Mouse (Mus musculus): ENCODE results near the gene Kif5a. TPM values are rescaled to one million over a fixed set of nuclear protein-coding genes. Genes with fewer than 3 reads are reported as not detected.

The Kif5a gene
- polyA plus RNA-seq, 1 experiment from 2014 or later: 6.7 TPM

- no peak overlapping the region for H3K4me2 ChIP-seq (ENCODE audit: low read depth, low read length)
- no peak overlapping the region for H3K27ac ChIP-seq (ENCODE audit: low read length)
- no peaks in the 10 kb centered on the region for H3K27me3 ChIP-seq (ENCODE audit: control insufficient read depth, insufficient read depth, low read length)
- no peak overlapping the region; the same call in 1 of the 2 replicates for H3K9ac ChIP-seq (ENCODE audit: low read length)
- 73% methylated on average over 12 of the region's 12 CpGs for WGBS
- no peaks in the 10 kb centered on the region for H3K36me3 ChIP-seq (ENCODE audit: control insufficient read depth, insufficient read depth, low read length)
- ATAC-seq (ENCODE audit: insufficient read depth, low FRiP score): no peak
- no peaks in the 10 kb centered on the region for H3K9me3 ChIP-seq (replicated peaks; ENCODE audit: control insufficient read depth, low read length)
- no peak overlapping the region for H3K4me3 ChIP-seq (replicated peaks; ENCODE audit: low read length)
- H3K4me1 ChIP-seq (ENCODE audit: control insufficient read depth, insufficient read depth, low read length): 0 out of 2 replicates have a peak, but pooled peaks cover 6% of the 10 kb centered on the region
Measured at GRCm38 (mm10) chr10:127230693-127231092, 32.5 kb downstream of the Kif5a start.

- Histone ChIP-seq H3K4me1 (ENCODE audit: control insufficient read depth, insufficient read depth, low read length) (0 out of 2 replicates have a peak, but pooled peaks cover 6% of the 10 kb centered on the region), H3K27me3 (ENCODE audit: control insufficient read depth, insufficient read depth, low read length) (no peaks in the 10 kb centered on the region), H3K4me2 (ENCODE audit: low read depth, low read length) (no peak overlapping the region), H3K9me3 (replicated peaks; ENCODE audit: control insufficient read depth, low read length) (no peaks in the 10 kb centered on the region), H3K4me3 (replicated peaks; ENCODE audit: low read length) (no peak overlapping the region), H3K9ac (ENCODE audit: low read length) (no peak overlapping the region), H3K27ac (ENCODE audit: low read length) (no peak overlapping the region), H3K36me3 (ENCODE audit: control insufficient read depth, insufficient read depth, low read length) (no peaks in the 10 kb centered on the region)
- no peak; the same call in 1 of the 2 replicates for ATAC-seq (ENCODE audit: insufficient read depth, low FRiP score)
- WGBS: 20% methylated on average over 4 of the region's 4 CpGs
Measured at GRCm38 (mm10) chr10:127228897-127229296, 34.3 kb downstream of the Kif5a start.

DNA sequence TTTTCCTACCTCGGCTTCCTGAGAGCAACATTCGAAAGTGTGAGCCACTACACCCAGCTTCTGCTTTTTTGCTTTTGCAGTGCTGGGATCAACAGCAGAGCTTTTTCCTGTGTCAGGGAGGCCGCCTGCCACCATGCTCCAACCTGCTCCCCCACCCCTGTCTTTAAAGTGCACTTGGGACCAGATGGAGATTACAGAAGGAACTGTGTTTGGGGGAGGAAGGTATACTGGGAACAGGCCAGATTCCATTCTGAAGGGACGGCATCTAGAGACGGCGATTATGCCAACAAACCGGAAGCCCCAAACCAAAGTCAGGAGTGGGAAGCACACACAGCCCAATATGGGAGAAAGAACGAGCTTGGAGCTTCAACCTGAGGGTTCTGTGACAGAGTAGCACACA is 36.0 kb downstream of the Kif5a start:
- Histone ChIP-seq H3K9me3 (replicated peaks; ENCODE audit: control insufficient read depth, low read length) (no peaks in the 10 kb centered on the region), H3K36me3 (ENCODE audit: control insufficient read depth, insufficient read depth, low read length) (no peaks in the 10 kb centered on the region), H3K27me3 (ENCODE audit: control insufficient read depth, insufficient read depth, low read length) (no peaks in the 10 kb centered on the region), H3K9ac (ENCODE audit: low read length) (no peak overlapping the region), H3K27ac (ENCODE audit: low read length) (no peak overlapping the region), H3K4me2 (ENCODE audit: low read depth, low read length) (no peak overlapping the region), H3K4me3 (replicated peaks; ENCODE audit: low read length) (no peak overlapping the region), H3K4me1 (ENCODE audit: control insufficient read depth, insufficient read depth, low read length) (0 out of 2 replicates have a peak, but pooled peaks cover 6% of the 10 kb centered on the region)
- no peak for ATAC-seq (ENCODE audit: insufficient read depth, low FRiP score)
- WGBS: 82% methylated on average over 8 of the region's 8 CpGs

DNA sequence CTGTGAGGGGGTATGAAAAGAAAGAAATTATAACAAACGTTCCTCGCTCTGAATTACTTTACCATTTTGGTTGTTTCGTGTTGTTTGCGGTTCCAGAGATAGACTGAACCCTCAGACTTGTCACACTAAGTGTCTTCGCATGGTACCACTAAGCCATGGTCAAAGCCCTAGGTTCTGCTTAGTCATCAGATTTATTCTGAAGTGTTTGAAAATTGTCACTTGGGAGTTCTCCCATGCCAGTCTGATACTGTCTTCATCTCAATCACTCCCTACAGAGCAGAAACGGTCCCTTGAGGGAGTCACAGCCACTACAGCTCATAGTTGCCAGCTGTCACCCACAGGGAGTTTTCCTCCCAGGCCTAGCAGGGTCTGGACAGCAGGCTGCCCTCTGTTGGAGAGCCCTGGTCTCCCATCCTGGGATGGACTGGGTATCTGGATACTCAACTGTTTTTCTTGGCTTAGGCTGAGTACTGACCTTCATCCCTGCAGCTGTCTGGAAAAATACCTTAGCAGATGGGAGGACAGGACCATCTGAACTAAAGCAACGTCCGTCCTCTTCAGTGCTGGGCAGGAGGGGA is 36.7 kb downstream of the Kif5a start:
- no peaks in the 10 kb centered on the region for H3K27me3 ChIP-seq (ENCODE audit: control insufficient read depth, insufficient read depth, low read length)
- no peak overlapping the region for H3K4me2 ChIP-seq (ENCODE audit: low read depth, low read length)
- 0 out of 2 replicates have a peak, but pooled peaks cover 6% of the 10 kb centered on the region for H3K4me1 ChIP-seq (ENCODE audit: control insufficient read depth, insufficient read depth, low read length)
- WGBS: 70% methylated on average over 8 of the region's 8 CpGs
- H3K9me3 ChIP-seq (replicated peaks; ENCODE audit: control insufficient read depth, low read length): no peaks in the 10 kb centered on the region
- no peak overlapping the region for H3K27ac ChIP-seq (ENCODE audit: low read length)
- H3K9ac ChIP-seq (ENCODE audit: low read length): no peak overlapping the region
- no peak for ATAC-seq (ENCODE audit: insufficient read depth, low FRiP score)
- no peak overlapping the region for H3K4me3 ChIP-seq (replicated peaks; ENCODE audit: low read length)
- H3K36me3 ChIP-seq (ENCODE audit: control insufficient read depth, insufficient read depth, low read length): no peaks in the 10 kb centered on the region

DNA sequence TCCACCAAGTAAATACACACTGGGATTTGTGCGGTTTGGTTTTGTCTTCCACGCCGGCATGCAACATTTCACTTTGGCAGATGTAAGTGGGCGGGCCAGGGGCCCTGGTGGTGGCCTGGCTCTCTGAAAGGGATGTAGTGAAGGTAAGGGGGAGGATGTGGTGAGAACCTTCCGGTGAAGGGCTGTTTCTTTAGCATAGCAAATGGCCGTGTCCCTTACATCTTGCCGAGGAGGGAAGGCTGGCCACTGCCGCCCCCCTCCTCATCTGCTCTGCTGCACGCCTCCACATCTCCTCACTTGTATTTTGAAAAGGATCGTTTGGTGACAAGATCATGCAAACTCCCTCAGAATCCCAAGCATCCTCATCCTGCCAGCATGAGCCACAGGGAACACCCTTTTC is 37.4 kb downstream of the Kif5a start:
- H3K9ac ChIP-seq (ENCODE audit: low read length): no peak overlapping the region
- WGBS: 34% methylated on average over 10 of the region's 10 CpGs

GRCm38 (mm10) chr10:127225213-127225612 is 37.9 kb downstream of the Kif5a start:
- Histone ChIP-seq H3K4me3 (replicated peaks; ENCODE audit: low read length) (no peak overlapping the region), H3K27ac (ENCODE audit: low read length) (no peak overlapping the region), H3K4me2 (ENCODE audit: low read depth, low read length) (no peak overlapping the region), H3K27me3 (ENCODE audit: control insufficient read depth, insufficient read depth, low read length) (no peaks in the 10 kb centered on the region), H3K4me1 (ENCODE audit: control insufficient read depth, insufficient read depth, low read length) (no peaks in the 10 kb centered on the region), H3K9me3 (replicated peaks; ENCODE audit: control insufficient read depth, low read length) (no peaks in the 10 kb centered on the region), H3K9ac (ENCODE audit: low read length) (no peak overlapping the region), H3K36me3 (ENCODE audit: control insufficient read depth, insufficient read depth, low read length) (no peaks in the 10 kb centered on the region)
- WGBS: 45% methylated on average over 6 of the region's 6 CpGs
- ATAC-seq (ENCODE audit: insufficient read depth, low FRiP score): no peak

More for the DNA sequence above, 37.4 kb downstream of the Kif5a start:
- Histone ChIP-seq H3K27me3 (ENCODE audit: control insufficient read depth, insufficient read depth, low read length) (no peaks in the 10 kb centered on the region), H3K9me3 (replicated peaks; ENCODE audit: control insufficient read depth, low read length) (no peaks in the 10 kb centered on the region), H3K4me3 (replicated peaks; ENCODE audit: low read length) (no peak overlapping the region), H3K27ac (ENCODE audit: low read length) (no peak overlapping the region), H3K4me1 (ENCODE audit: control insufficient read depth, insufficient read depth, low read length) (0 out of 2 replicates have a peak, but pooled peaks cover 4% of the 10 kb centered on the region), H3K4me2 (ENCODE audit: low read depth, low read length) (no peak overlapping the region), H3K36me3 (ENCODE audit: control insufficient read depth, insufficient read depth, low read length) (no peaks in the 10 kb centered on the region)
- no peak for ATAC-seq (ENCODE audit: insufficient read depth, low FRiP score)

GRCm38 (mm10) chr10:127218339-127218738 is 44.8 kb downstream of the Kif5a start:
- ATAC-seq (ENCODE audit: insufficient read depth, low FRiP score): no peak

GRCm38 (mm10) chr10:127217177-127217576 is 46.0 kb downstream of the Kif5a start:
- Histone ChIP-seq H3K4me3 (replicated peaks; ENCODE audit: low read length) (no peak overlapping the region), H3K27ac (ENCODE audit: low read length) (no peak overlapping the region), H3K4me1 (ENCODE audit: control insufficient read depth, insufficient read depth, low read length) (no peaks in the 10 kb centered on the region), H3K9me3 (replicated peaks; ENCODE audit: control insufficient read depth, low read length) (no peaks in the 10 kb centered on the region), H3K36me3 (ENCODE audit: control insufficient read depth, insufficient read depth, low read length) (no peaks in the 10 kb centered on the region), H3K27me3 (ENCODE audit: control insufficient read depth, insufficient read depth, low read length) (no peaks in the 10 kb centered on the region), H3K9ac (ENCODE audit: low read length) (no peak overlapping the region), H3K4me2 (ENCODE audit: low read depth, low read length) (no peak overlapping the region)
- no peak for ATAC-seq (ENCODE audit: insufficient read depth, low FRiP score)

More at GRCm38 (mm10) chr10:127218339-127218738, 44.8 kb downstream of the Kif5a start:
- H3K4me2 ChIP-seq (ENCODE audit: low read depth, low read length): no peak overlapping the region
- no peaks in the 10 kb centered on the region for H3K36me3 ChIP-seq (ENCODE audit: control insufficient read depth, insufficient read depth, low read length)
- 79% methylated on average over 2 of the region's 2 CpGs for WGBS
- no peaks in the 10 kb centered on the region for H3K4me1 ChIP-seq (ENCODE audit: control insufficient read depth, insufficient read depth, low read length)
- no peak overlapping the region for H3K4me3 ChIP-seq (replicated peaks; ENCODE audit: low read length)
- H3K27me3 ChIP-seq (ENCODE audit: control insufficient read depth, insufficient read depth, low read length): no peaks in the 10 kb centered on the region
- H3K9ac ChIP-seq (ENCODE audit: low read length): no peak overlapping the region
- no peak overlapping the region for H3K27ac ChIP-seq (ENCODE audit: low read length)
- H3K9me3 ChIP-seq (replicated peaks; ENCODE audit: control insufficient read depth, low read length): no peaks in the 10 kb centered on the region

- Histone ChIP-seq H3K4me2 (ENCODE audit: low read depth, low read length) (no peak overlapping the region), H3K9ac (ENCODE audit: low read length) (no peak overlapping the region), H3K27ac (ENCODE audit: low read length) (no peak overlapping the region), H3K27me3 (ENCODE audit: control insufficient read depth, insufficient read depth, low read length) (no peaks in the 10 kb centered on the region), H3K36me3 (ENCODE audit: control insufficient read depth, insufficient read depth, low read length) (no peaks in the 10 kb centered on the region), H3K9me3 (replicated peaks; ENCODE audit: control insufficient read depth, low read length) (no peaks in the 10 kb centered on the region), H3K4me3 (replicated peaks; ENCODE audit: low read length) (no peak overlapping the region), H3K4me1 (ENCODE audit: control insufficient read depth, insufficient read depth, low read length) (no peaks in the 10 kb centered on the region)
- no peak for ATAC-seq (ENCODE audit: insufficient read depth, low FRiP score)
- 95% methylated on average over 11 of the region's 11 CpGs for WGBS
Measured at GRCm38 (mm10) chr10:127216456-127216855, 46.7 kb downstream of the Kif5a start.
